Mouse (Mus musculus) E14TG2a.4 (cell line): ENCODE results near the gene Idua.

ENCODE experiments used
- CTCF ChIP-seq: conservative IDR thresholded peaks from 2 replicates; pipeline ENCODE4 v1.5.1; 2014; ENCODE audit warnings: low read length
- NANOG ChIP-seq: IDR thresholded peaks from 2 replicates; pipeline ENCODE4 v1.6.1; 2014; ENCODE audit warnings: borderline replicate concordance, low read length, mixed read lengths
- POU5F1 ChIP-seq: IDR thresholded peaks from 2 replicates; pipeline ENCODE4 v1.6.1; 2014; ENCODE audit warnings: low read length, borderline replicate concordance

DNA sequence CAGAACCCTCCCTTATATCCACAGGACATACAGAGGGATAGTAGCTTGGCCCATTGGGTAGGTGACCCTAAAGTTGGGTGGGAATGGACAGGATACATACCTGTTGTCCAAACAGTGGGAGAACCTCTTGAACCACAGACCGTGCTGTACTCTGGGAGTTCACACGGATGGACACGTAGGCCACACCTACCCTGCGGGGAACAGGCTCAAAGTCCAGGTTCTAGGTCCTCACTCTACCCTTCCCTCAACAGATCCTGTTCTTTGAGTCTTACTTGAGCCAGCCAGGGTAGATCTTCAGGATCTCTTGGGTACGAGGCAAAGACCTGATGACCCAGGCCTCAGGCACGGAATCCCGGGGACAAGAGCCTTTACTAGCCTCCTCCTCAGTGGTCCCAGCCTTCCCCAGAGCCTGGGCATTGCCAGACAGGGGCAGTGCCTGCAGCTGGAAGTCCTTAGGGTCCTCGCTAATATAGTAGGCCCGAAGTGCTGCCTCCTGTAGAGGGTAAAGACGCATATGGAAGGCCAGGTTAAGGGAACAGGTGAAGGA, 5.6 kb upstream of the Idua start:
- TF ChIP-seq CTCF = no peak
- no peak for TF ChIP-seq NANOG
- TF ChIP-seq POU5F1 = no peak
